Mouse (Mus musculus): Measurements from ENCODE around the gene Ano1.

DNA sequence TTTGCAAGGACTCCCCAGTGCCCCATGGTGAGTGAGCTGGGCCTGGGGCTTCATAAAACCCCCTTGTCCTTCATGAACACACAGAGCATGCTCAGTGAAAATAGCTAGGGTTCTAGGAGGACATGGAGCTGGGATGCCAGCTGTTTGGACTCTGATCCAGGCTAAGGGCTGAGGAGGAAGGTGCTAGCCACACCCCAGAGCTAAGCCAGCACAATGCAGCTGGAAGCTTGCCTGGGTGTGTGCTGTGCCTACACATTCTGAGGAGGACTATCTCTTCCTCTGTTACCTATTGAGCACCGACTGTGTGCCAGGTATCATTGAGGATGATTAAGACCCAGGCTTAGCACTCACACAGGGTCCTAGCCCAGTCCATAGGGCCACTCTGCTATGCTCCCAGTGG is 30.6 kb upstream of the Ano1 start:
- TF ChIP-seq CTCF (IDR thresholded peaks at IDR 0.05; ENCODE audit: low read depth, low read length), result no peak
- no peak for TF ChIP-seq POLR2A (IDR thresholded peaks at IDR 0.05; ENCODE audit: extremely low read depth, insufficient read depth, low read length)

Data from liver, adult 2 months (tissue).